Mouse (Mus musculus) heart, embryonic 15.5 days (tissue): ENCODE measurements around the gene Vamp8. TPM values are rescaled to one million over a fixed set of nuclear protein-coding genes. Genes with fewer than 3 reads are reported as not detected.

Source experiments
- ATAC-seq: fragments of 200-750 bp; cut with Nextera tagmentation; replicated peaks from 2 replicates; pipeline ENCODE4 v1.8.0; 2017; ENCODE audit warnings: low read depth, moderate TSS enrichment; ENCODE audit not compliant: insufficient number of reproducible peaks, insufficient read depth, low FRiP score
- H3K27ac ChIP-seq: fragments of 300-500 bp; sonication (generic); 2 replicates; pipeline ENCODE4 v1.5.1; 2015; ENCODE audit warnings: mild to moderate bottlenecking, inconsistent platforms
- H3K27me3 ChIP-seq: fragments of 300-500 bp; sonication (generic); 2 replicates; pipeline ENCODE4 v1.6.1; 2015; ENCODE audit warnings: inconsistent platforms
- H3K36me3 ChIP-seq: fragments of 300-500 bp; sonication (generic); 2 replicates; pipeline ENCODE4 v1.6.1; 2015; ENCODE audit warnings: mild to moderate bottlenecking, inconsistent platforms
- H3K4me1 ChIP-seq: fragments of 300-500 bp; sonication (generic); replicated peaks from 2 replicates; pipeline ENCODE4 v1.6.1; 2015; ENCODE audit warnings: inconsistent platforms
- H3K4me2 ChIP-seq: fragments of 300-500 bp; sonication (generic); 2 replicates; pipeline ENCODE4 v1.6.1; 2015; ENCODE audit warnings: inconsistent platforms, mild to moderate bottlenecking, moderate library complexity
- H3K4me3 ChIP-seq: fragments of 300-500 bp; sonication (generic); 2 replicates; pipeline ENCODE4 v1.5.1; 2015; ENCODE audit warnings: mild to moderate bottlenecking, inconsistent platforms
- H3K9ac ChIP-seq: fragments of 300-500 bp; sonication (generic); 2 replicates; pipeline ENCODE4 v1.6.1; 2015; ENCODE audit warnings: mild to moderate bottlenecking, inconsistent platforms
- H3K9me3 ChIP-seq: fragments of 300-500 bp; sonication (generic); replicated peaks from 2 replicates; pipeline ENCODE4 v1.6.1; 2016; ENCODE audit warnings: inconsistent platforms
- WGBS: fragments of 180-500 bp; shearing (Covaris S2); methylation state at CpG from one replicate; pipeline ENCODE4 v1.1.7; 2015; ENCODE audit warnings: mixed read lengths; 5-methylcytosine and 5-hydroxymethylcytosine counted together
- polyA plus RNA-seq: library from polyadenylated mRNA; unstranded; fragments of >200 nt; fragmentation: Nextera tagmentation; extraction: Ambion mirVana; gene quantifications from 2 replicates; pipeline ENCODE4 v1.2.1, GENCODE M21; 2015

The Vamp8 gene
- polyA plus RNA-seq, 1 experiment from 2014 or later = 123 TPM

GRCm38 (mm10) chr6:72347166-72347941 is 43.1 kb downstream of the Vamp8 start, which contains the start of gene 0610030E20Rik:
Gene 0610030E20Rik (plus strand): TSS chr6:72347317.
- no peaks in the 10 kb centered on the region for H3K9me3 ChIP-seq
- peaks cover 44% of the 10 kb centered on the region for H3K4me1 ChIP-seq
- H3K4me2 ChIP-seq = peak within 1 kb of the TSS; percentile 73
- peaks cover 22% of the 10 kb centered on the region for H3K36me3 ChIP-seq
- peak within 1 kb of the TSS; percentile 85 for H3K4me3 ChIP-seq
- peak within 1 kb of the TSS; percentile 93 for H3K27ac ChIP-seq
- under 1% methylated on average over 69 of the region's 72 CpGs for WGBS
- peak; percentile 70 for ATAC-seq
- H3K9ac ChIP-seq = peak within 1 kb of the TSS; percentile 93
- no peaks in the 10 kb centered on the region for H3K27me3 ChIP-seq

GRCm38 (mm10) chr6:72346261-72346660 is 44.2 kb downstream of the Vamp8 start:
- H3K4me3 ChIP-seq = no peak overlapping the region
- no peaks in the 10 kb centered on the region for H3K27me3 ChIP-seq
- no peak for ATAC-seq
- H3K36me3 ChIP-seq = peaks cover 22% of the 10 kb centered on the region
- no peaks in the 10 kb centered on the region for H3K9me3 ChIP-seq
- no peak overlapping the region for H3K27ac ChIP-seq
- peaks cover 39% of the 10 kb centered on the region for H3K4me1 ChIP-seq
- 79% methylated on average over 4 of the region's 4 CpGs for WGBS
- peak overlapping the region; percentile 73 for H3K4me2 ChIP-seq
- H3K9ac ChIP-seq = no peak overlapping the region

- Histone ChIP-seq H3K36me3 (peaks cover 19% of the 10 kb centered on the region), H3K9ac (0 out of 2 replicates have a peak overlapping the region, but pooled peaks have one; percentile 96)
These were observed 44.9 kb downstream of the Vamp8 start for GRCm38 (mm10) chr6:72345633-72346032.

GRCm38 (mm10) chr6:72345074-72345567 is 45.4 kb downstream of the Vamp8 start, which contains the start of gene Usp39:
Gene Usp39 (minus strand): TSS chr6:72345184.
- Histone ChIP-seq H3K4me1 (peaks cover 36% of the 10 kb centered on the region), H3K9ac (peak within 1 kb of the TSS; percentile 96), H3K4me3 (peak within 1 kb of the TSS; percentile 96), H3K27me3 (no peaks in the 10 kb centered on the region), H3K36me3 (peaks cover 14% of the 10 kb centered on the region), H3K27ac (peak within 1 kb of the TSS; percentile 70), H3K4me2 (peak within 1 kb of the TSS; percentile 87), H3K9me3 (no peaks in the 10 kb centered on the region)
- under 1% methylated on average over 30 of the region's 30 CpGs for WGBS
- peak; percentile 75 for ATAC-seq

More at GRCm38 (mm10) chr6:72345633-72346032, 44.9 kb downstream of the Vamp8 start:
- Histone ChIP-seq H3K27me3 (no peaks in the 10 kb centered on the region), H3K4me1 (peaks cover 36% of the 10 kb centered on the region), H3K4me2 (peak overlapping the region; percentile 87), H3K4me3 (peak overlapping the region; percentile 96), H3K27ac (peak overlapping the region; percentile 70; the same call in 1 of the 2 replicates), H3K9me3 (no peaks in the 10 kb centered on the region)
- 44% methylated on average over 6 of the region's 6 CpGs for WGBS
- no peak for ATAC-seq

GRCm38 (mm10) chr6:72344396-72345073 is 46.0 kb downstream of the Vamp8 start:
- Histone ChIP-seq H3K4me3 (peak overlapping the region; percentile 96), H3K27ac (peak overlapping the region; percentile 70), H3K36me3 (peaks cover 10% of the 10 kb centered on the region), H3K4me2 (peak overlapping the region; percentile 87), H3K27me3 (no peaks in the 10 kb centered on the region), H3K4me1 (peaks cover 36% of the 10 kb centered on the region), H3K9me3 (no peaks in the 10 kb centered on the region), H3K9ac (peak overlapping the region; percentile 96)
- ATAC-seq = peak; percentile 33
- whole genome bisulfite sequencing = under 1% methylated on average over 42 of the region's 42 CpGs

- ATAC-seq = no peak
- no peak overlapping the region for H3K27ac ChIP-seq
- no peaks in the 10 kb centered on the region for H3K27me3 ChIP-seq
- peaks cover 36% of the 10 kb centered on the region for H3K36me3 ChIP-seq
- H3K4me3 ChIP-seq = no peak overlapping the region
- peaks cover 13% of the 10 kb centered on the region for H3K4me1 ChIP-seq
- H3K4me2 ChIP-seq = no peak overlapping the region
- H3K9ac ChIP-seq = no peak overlapping the region
- no peaks in the 10 kb centered on the region for H3K9me3 ChIP-seq
- 71% methylated on average over 2 of the region's 2 CpGs for WGBS
These were observed 50.0 kb downstream of the Vamp8 start for GRCm38 (mm10) chr6:72340481-72340880.

Other genes with a start within 250 kb of the Vamp8 start
- gene Atoh8, start 155.1 kb downstream of the Vamp8 start, polyA plus RNA-seq = 14.0 and 17.4 TPM in 2 replicates
- 2.1 and 6.4 TPM in 2 replicates for gene Sftpb, start 86.1 kb downstream of the Vamp8 start, polyA plus RNA-seq
- gene Usp39, start 45.5 kb downstream of the Vamp8 start, polyA plus RNA-seq = 25.3 and 28.0 TPM in 2 replicates
- gene 0610030E20Rik, start 43.4 kb downstream of the Vamp8 start, polyA plus RNA-seq = 15.6 and 20.0 TPM in 2 replicates
- 11.1 and 12.8 TPM in 2 replicates for gene Tmem150a, start 35.3 kb downstream of the Vamp8 start, polyA plus RNA-seq
- gene Rnf181, start 23.7 kb downstream of the Vamp8 start, polyA plus RNA-seq = 76.8 and 86.0 TPM in 2 replicates
- gene Vamp5, start 10.2 kb downstream of the Vamp8 start, polyA plus RNA-seq = 43.2 and 46.1 TPM in 2 replicates
- gene Ggcx, start 23.6 kb upstream of the Vamp8 start, polyA plus RNA-seq = 27.7 and 32.1 TPM in 2 replicates
- 247 and 267 TPM in 2 replicates for gene Mat2a, start 48.9 kb upstream of the Vamp8 start, polyA plus RNA-seq
- not detected in 2 replicates for gene Sh2d6, start 131.0 kb upstream of the Vamp8 start, polyA plus RNA-seq
- gene Capg, start 153.7 kb upstream of the Vamp8 start, polyA plus RNA-seq = 22.6 and 36.5 TPM in 2 replicates
- 12.3 and 13.5 TPM in 2 replicates for gene Elmod3, start 207.7 kb upstream of the Vamp8 start, polyA plus RNA-seq
- gene Retsat, start 207.8 kb upstream of the Vamp8 start, polyA plus RNA-seq = 19.8 and 21.4 TPM in 2 replicates
- gene Tgoln1, start 226.3 kb upstream of the Vamp8 start, polyA plus RNA-seq = 22.7 and 24.4 TPM in 2 replicates